Mouse (Mus musculus) c-Kit-negative CD71-positive TER-119-positive erythroid progenitor cells, embryonic 14.5 days (primary cell): ENCODE results near the gene Slc16a5.
"Not testable (repeated sequence)": the region's sequence is repeated elsewhere in the genome, so short reads cannot be mapped to it uniquely, and the experiment has no call there.

ENCODE experiments used
- DNase-seq: peaks from one replicate; pipeline ENCODE4 v3.0.0-alpha.2; 2013; ENCODE audit warnings: low read depth, low spot score

Gene Slc16a5

GRCm38 (mm10) chr11:115447321-115447885, 14.9 kb upstream of the Slc16a5 start:
- no peak for DNase-seq

GRCm38 (mm10) chr11:115448075-115448474, 14.2 kb upstream of the Slc16a5 start:
- DNase-seq = no peak

GRCm38 (mm10) chr11:115448998-115449397, 13.3 kb upstream of the Slc16a5 start:
- no peak for DNase-seq

- DNase-seq = no peak
These were observed 12.1 kb upstream of the Slc16a5 start for GRCm38 (mm10) chr11:115450176-115450575.

DNA sequence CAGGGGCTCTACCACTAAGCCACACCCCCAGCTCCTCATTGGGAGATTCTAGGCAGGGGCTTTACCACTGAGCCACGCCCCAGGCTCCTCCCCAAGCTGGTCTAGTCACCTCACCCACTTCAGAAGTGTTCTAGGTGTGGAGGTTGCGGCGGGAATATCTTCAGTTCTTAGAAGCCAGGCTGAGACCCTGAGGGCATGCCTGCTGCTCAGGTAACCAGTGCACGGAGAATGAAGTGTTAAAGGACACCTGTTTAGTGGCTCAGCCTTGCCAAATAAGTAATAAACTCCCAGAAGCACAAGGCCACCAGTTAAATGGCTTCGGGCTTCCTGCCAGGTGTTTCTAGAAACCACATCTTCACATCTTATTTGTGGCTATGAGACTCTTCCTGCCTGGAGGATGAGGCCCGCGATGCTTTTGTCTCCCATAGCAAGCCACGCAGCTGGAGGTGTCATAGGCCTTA, 10.5 kb upstream of the Slc16a5 start:
- no peak for DNase-seq

DNA sequence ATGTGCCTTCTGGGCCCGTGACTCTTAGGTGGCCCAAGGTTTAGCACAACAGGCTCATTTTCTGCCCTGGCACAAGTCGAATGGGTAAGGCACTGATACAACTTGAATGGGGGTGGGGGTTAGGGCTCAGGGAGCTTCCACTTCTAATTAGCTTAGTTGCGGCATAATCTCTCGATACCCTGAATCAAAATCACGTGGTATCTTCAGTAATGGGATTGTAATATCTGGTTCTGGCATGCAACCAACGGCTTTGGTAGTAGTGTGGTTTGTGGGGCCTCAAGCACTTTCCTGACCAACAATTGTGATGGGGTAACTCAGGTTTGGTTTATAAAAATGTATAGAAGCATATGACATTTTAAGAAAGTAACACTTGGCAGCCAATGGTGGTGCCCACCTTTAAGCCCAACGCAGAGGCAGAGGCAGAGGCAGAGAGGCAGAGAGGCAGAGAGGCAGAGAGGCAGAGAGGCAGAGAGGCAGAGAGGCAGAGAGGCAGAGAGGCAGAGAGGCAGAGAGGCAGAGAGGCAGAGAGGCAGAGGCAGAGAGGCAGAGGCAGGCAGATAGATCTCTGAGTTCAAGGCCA, 9.9 kb upstream of the Slc16a5 start:
- DNase-seq = no peak

GRCm38 (mm10) chr11:115453306-115453705, 9.0 kb upstream of the Slc16a5 start:
- no peak for DNase-seq

- not testable (repeated sequence) for DNase-seq
These were observed 7.5 kb upstream of the Slc16a5 start for GRCm38 (mm10) chr11:115454822-115455221.

DNA sequence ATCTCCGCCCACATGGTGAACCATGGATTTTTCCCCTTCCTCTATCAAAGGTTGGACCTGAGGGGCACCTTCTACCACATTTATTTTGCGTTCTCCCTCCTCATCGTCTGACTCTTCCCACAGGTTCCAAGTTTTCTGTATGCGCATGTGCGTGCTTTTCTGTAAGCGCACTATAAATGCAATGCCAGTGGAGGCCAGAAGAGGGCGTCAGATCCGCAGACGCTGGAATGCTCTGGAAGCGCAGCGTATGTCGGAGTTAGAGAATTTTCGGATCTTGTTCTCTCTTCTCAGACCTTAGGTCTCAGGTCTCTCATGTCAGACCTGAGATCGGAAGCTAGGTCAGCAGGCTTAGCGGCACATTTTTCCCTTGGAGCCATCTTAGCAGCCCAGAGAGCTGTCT, 6.7 kb upstream of the Slc16a5 start:
- DNase-seq = no peak

DNA sequence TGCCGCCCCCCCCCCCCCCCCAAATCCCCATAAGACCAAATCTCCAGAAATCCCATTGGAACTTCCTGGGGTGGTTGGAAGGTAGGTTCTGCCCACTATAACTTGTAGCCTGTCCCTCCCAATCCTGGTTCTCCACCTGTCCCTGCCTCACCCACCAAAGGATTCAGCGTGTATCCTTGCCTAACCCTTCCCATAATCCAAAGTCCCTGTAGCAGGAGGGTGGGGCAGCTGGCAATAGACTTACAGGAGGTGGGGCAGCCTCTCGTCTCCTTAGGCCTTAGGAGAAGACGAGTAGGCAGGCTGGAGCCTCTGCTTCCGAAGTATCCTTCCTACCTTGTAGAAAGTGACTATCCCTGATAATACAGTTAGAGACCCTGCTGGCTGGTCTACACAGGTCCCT, 6.1 kb upstream of the Slc16a5 start:
- no peak for DNase-seq

- no peak for DNase-seq
These were observed 4.9 kb upstream of the Slc16a5 start for GRCm38 (mm10) chr11:115457405-115457804.

GRCm38 (mm10) chr11:115460976-115461375, 1.3 kb upstream of the Slc16a5 start:
- DNase-seq = no peak

DNA sequence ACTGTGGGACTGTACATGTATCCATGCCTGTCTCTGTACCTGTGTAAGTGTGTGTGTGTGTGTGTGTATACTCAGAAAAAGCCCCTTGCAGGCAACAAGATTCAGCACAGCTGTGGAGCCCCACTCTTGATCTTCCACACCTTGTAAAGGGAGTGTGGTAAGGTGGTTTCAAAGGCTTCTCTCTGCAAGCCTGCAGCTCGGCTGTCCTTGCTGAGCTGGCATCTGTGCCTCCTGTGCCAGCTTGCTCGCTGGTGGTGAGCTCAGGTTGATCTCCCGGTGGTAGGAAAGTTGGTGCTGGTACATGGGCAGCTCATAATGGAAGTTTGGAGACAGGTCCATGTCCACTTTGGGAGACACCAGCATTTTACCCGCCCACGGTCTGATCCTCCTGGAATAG, 430 bp upstream of the Slc16a5 start:
- no peak for DNase-seq

DNA sequence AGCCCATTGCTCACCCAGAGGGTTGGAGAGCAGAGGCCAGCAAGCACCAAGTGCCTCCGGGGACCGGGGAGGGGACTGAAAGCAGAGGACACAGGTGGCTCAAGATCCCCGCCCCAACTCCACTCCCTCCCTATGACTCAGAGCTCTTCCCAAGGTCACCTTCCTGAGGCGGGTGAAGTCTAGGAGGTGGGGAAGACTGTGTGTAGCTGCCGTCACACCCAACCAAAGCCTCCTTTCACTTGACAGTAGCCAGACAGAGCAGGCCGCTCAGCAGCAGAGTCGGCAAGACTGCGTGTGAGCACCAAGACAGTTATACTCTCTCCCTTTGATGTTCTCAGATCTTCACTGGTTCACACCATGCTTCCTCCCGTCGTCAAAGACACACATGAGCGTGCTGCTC, 1.1 kb downstream of the Slc16a5 start:
- no peak for DNase-seq

GRCm38 (mm10) chr11:115464851-115465250, 2.6 kb downstream of the Slc16a5 start:
- no peak for DNase-seq

GRCm38 (mm10) chr11:115467217-115467618, 4.9 kb downstream of the Slc16a5 start:
- no peak for DNase-seq

DNA sequence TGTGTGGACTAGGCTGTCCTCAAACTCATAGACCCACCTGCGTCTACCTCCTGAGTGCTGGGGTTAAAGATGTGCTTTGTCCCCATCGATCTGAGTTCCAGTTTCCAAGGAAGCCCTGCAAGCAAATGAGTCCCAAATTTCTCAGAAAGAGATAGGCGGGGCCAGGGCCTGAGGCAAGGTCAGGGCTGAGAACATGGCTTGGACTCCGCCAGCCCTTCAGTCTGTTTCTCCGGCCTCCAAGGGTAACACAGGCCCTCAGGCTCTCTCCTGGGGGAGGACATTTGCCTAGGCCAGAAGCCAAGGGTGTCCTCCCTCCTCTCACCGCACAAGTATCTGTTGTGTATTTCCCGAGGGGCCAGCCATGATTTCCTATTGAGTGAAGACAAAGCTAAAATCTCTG, 9.9 kb downstream of the Slc16a5 start:
- no peak for DNase-seq

DNA sequence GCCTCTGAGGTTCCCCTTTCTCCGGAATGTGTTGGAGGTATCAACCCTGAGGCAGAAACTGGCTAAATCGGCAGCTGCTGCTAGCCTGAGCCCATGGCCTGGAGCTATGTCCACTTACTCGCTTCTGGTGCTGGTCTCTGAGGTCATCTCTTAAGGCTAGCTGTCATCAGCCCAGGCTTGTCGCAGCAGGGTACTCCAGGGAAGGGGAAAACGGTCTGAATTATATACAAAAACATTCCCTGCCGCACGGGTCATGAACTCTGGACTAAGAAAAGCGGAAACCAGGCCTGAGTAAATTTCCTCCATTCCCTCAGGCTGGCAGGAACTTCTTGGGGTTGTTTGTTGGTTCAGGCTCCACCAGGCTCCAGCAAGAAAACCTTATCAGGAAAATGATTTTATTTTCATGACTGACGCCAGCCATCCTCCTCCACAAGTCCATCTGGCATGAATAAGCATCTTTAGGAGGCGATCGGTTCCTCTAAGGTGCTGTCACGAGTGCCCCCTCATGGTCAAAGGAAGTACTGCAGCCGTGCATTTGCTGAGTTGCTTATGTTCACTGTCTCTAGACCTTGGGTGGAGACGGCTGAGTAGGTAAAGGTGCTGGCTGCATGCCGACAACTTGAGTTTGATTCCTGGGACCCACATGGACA, 11.5 kb downstream of the Slc16a5 start:
- DNase-seq = peak; percentile 98

DNA sequence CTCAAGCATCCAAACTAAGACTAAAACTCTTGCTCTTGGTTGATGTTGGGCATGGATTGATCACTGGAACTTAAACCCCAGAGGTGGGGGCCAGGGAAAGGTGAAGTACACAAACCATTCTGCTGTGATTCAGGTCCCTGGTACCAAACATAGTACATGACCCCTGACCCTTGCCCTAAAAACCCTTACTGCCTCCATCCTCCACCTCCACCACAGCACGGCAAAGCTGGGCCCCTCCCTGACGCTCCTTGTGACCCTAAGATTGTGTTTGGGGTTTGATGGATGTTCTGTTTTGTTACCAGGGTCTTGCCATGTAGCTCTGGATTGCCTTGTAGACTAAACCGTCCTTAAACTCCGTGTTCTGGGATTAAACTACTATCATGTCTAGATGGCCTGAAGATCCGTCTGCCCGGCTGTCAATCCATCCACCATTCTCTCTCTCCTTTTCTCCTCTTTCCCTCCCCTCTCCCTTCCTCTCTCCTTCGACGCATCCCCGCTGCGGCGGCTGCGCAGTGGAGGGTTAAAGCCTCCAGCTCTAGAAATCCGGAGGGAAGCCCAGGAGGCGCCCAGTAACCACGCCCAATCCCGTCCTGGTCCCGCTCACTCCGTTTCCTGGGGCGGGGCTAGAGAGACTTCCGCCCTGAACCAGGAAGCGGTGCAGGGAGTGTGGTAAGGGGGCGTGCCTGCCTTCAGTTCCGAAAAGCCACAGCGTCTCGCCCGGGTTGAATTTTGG, 12.9 kb downstream of the Slc16a5 start, which contains the start of gene Armc7:
Gene Armc7 (plus strand): TSS at position 643 of the 733 bp plus-strand sequence.
- peak; percentile 88 for DNase-seq

DNA sequence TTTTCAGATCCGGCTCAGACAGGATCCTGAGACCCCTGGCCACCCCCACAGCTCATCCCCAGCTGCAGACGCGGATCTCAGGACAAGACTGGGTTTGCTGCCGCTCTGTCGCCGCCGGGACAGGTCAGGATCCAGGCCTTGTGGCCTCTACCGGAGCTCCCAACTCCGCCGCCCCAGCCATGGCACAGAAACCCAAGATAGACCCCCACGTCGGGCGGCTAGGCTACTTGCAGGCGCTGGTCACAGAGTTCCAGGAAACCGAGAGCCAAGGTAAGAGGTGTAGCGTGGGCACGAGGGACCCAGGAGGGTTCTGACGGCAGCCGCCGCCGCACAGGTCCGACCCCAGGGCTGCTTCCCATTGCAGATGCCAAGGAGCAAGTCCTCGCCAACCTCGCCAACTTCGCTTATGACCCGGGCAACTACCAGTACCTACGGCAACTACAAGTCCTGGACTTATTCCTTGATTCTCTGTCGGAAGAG, 13.5 kb downstream of the Slc16a5 start:
- no peak for DNase-seq

DNA sequence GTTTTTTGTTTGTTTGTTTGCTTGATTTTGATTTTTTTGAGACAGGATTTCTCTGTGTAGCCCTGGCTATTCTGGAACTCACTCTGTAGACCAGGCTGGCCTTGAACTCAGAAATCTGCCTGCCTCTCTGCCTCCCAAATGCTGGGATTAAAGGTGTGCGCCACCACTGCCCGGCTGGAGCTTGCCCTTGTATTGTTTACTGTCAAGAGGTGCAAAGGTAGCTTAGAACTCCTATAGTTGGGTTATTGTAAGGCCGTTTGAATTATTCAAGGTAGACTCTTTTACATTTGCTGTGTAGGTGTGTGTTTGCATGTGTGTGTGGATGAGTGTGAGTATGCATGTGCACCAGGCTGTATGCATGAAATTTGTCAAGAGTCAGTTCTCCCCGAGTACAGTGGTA, 14.4 kb downstream of the Slc16a5 start:
- not testable (repeated sequence) for DNase-seq

DNA sequence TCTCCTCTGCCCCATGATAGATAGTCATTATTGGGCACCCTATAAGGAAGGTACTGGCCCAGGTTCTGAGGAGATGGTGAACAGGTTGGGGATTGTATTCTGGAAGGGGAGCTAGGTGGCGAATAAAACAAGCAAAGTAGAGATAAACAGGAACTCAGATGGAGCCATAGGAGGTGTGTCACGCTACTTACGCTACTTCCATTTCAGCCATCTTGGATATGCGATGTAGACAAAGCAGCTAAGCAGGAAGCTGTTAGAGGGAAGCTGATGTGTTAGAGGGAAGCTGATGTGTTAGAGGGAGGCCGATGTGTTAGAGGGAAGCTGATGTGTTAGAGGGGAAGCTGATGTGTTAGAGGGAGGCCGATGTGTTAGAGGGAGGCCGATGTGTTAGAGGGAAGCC, 15.1 kb downstream of the Slc16a5 start:
- DNase-seq = not testable (repeated sequence)
